Mouse (Mus musculus) thymus, adult 2 months (tissue): ENCODE data around the gene Fmnl2.

Source experiments
- CTCF ChIP-seq: fragments of 200-500 bp; IDR thresholded peaks from 2 replicates; pipeline ENCODE4 v1.5.1; 2012; ENCODE audit warnings: mild to moderate bottlenecking, control low read depth, low read length, moderate library complexity, borderline replicate concordance; ENCODE audit not compliant: control insufficient read depth, poor library complexity, insufficient read depth; ENCODE audit errors: extremely low read depth
- POLR2A ChIP-seq: fragments of 200-500 bp; IDR thresholded peaks from 2 replicates; pipeline ENCODE4 v1.6.1; 2012; ENCODE audit warnings: mild to moderate bottlenecking, low read length, control low read depth, moderate library complexity; ENCODE audit not compliant: control insufficient read depth, poor library complexity, insufficient read depth; ENCODE audit errors: extremely low read depth

GRCm38 (mm10) chr2:52989316-52989715 lies 131.7 kb downstream of the Fmnl2 start:
- TF ChIP-seq CTCF = no peak
- TF ChIP-seq POLR2A = no peak
